Mouse (Mus musculus): Measurements from ENCODE around the gene Adamts5.

- no peak for TF ChIP-seq CTCF (IDR thresholded peaks at IDR 0.05; ENCODE audit: low read depth)
- no peak for TF ChIP-seq EP300 (IDR thresholded peaks at IDR 0.05; ENCODE audit: low read depth)
Observed at GRCm38 (mm10) chr16:85814116-85814515, 87.5 kb downstream of the Adamts5 start.

Measured in liver, postnatal 0 days (tissue).